Mouse (Mus musculus): ENCODE measurements at regions not wholly inside any gene's neighbourhood (a gene's known extent, or its start where the extent isn't known, plus 50 kb on each side); places are given as distances from the start of the nearest gene placed in this dataset.

DNA sequence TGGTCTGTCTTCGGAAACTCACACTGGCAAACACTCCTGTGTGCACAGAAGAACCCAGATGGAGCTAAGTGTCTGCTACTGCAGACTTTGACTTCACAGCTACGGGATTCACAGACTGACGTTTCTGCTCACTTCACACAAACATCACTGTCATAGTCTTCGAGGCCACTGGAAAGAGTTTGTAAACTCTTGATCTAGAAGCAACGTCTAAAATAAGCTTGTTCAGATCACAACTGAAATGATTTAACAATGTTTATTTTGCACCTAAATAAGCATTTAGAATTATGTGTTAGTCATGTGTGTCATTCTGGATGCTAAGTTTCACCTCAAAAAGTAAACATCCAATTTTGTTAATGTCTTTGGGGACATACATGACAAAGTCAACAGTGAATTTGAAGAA lies 221.7 kb downstream of the Gm19410 start:
- no peak for ATAC-seq (replicated peaks; ENCODE audit: poor library complexity)

DNA sequence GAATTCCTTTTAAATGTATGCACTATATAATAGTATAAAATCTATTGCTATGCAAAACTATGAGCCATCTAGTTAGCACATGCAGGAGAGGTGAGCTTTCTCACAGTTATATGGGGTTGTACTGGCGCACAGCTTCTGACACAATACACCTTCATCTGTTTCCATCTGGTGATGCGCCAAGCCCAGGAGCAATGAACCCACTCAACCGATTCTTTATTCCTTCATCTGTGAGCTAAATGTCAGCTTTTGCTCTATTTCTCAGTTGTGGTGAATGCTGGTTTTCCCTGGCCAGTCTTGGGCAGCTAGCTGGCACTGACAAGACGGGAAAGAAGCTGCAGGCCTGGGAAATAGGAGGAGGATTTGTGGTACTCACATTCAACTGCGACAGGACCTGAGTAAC lies 225.4 kb downstream of the Gm19410 start:
- ATAC-seq (replicated peaks; ENCODE audit: poor library complexity) = no peak

DNA sequence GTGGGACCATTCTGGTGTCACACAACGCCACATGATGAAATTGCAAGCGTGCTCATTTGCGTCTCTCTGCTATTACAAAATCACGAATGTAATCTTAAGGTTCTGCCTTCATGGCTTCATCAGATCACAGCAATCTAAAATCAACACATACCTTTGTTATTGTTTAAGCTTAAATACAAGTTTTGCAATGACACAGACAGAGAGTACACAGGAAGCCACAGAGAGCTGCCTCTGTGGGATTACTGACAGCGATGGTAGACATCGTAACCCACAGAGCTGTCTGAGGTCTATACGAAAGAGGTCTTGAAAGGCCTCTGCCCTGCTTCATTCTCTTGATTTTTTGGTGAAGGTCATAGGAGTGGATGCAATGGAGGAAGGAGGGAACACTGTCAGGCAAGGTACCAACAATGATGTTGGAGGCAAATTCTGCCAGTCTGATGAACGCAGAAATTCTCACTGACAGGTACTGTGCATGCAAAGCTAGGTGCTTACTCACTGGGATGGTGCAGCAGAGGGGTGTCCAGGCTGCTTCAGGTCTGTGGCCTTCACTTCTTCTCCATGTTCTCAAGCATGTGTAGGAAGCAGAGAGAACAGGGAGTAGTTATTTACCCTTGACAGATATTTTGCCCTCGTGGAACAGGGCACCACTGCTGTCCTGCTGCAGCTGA lies 226.5 kb downstream of the Gm19410 start:
- ATAC-seq (replicated peaks; ENCODE audit: poor library complexity) = no peak

DNA sequence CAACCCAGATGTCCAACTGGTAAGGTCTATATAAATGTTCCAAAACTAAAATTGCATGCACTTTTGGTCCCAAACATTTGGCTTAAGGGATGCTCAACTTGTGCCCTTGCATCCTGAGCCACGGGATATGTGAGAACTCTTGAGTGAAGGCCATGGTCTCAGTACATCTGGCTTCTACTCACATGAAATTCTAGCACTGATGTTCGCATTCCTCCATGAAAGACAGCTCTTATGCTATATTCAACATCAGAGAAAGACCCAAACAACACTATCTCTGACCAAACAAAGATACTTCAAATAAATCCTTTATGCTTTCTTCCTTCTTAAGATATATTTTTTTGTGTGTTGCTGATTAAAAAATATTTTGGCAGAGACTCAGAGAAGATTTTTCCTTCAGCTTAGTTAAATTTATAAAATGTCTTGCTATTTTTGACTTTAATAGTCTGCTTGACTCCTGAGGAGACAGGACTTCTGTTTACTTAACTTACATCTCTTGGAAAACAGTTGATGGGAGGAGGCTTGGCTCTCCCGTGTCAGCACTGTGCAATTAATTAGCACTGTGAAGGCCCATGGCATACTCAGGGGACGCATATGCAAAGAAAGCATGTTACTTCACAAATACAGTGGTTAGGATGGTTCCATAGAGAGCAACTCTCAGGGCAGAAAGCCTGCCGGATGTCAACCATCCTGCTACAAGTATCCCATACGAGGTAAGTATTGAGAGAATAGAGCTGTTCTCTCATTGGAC lies 230.9 kb downstream of the Gm19410 start:
- ATAC-seq (replicated peaks; ENCODE audit: poor library complexity) = no peak

DNA sequence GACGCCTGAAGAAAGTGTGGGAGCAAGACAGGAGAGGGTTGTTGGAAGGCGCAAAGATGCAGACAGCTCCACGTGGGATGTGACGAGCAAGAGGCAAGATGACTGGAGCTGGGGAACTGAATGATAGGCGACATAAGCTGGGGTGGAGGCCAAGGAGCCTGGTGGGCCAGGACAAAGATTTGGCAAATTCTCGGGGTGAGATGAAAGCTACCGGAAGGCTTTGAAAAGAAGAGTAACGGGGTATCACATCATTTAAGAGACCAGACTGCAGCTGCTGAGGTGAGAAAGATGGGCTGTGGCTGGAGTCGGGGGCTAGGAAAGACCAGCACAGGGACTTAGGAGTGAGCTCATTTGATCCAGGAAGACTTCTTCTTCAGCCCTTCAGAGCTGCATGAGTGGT lies 234.0 kb downstream of the Gm19410 start:
- no peak for ATAC-seq (replicated peaks; ENCODE audit: poor library complexity)

DNA sequence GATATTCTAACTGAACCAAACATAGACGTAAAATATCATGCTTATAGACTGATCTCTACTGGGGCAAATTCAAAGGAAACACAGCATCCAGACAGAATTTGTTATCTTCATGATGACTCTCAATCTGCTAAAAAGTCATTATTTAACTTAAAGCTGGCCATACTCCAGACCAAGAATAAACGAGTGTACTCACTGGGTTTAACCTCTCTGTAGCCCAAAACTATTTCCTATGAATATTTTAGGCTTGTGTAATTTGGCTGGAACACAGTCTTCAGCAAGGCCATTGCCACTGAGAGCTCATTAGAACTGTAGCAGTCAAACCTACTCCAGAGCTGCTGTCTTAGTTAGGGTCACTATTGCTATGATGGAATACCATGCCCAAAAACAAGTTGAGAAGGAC lies 238.8 kb downstream of the Gm19410 start:
- ATAC-seq (replicated peaks; ENCODE audit: poor library complexity) = no peak

DNA sequence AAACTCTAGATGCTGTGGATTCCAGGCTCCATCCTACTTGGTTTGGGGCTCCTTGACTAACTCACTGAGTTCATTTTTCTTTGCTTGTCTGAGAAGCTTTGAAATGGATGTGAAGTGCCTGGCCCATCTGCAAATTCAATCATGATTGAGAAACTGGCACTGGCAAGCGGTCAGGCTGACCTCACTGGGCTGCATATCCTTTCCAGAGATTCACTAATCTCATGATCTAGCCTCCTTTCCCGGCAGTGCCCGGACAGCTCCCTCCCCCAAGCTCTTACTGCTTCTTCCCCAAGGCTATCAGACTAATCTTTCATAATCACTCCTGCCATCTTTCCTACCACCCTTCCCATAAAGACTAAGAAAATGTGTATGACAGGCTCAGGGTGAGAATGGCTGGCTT lies 239.9 kb downstream of the Gm19410 start:
- no peak for ATAC-seq (replicated peaks; ENCODE audit: poor library complexity)

DNA sequence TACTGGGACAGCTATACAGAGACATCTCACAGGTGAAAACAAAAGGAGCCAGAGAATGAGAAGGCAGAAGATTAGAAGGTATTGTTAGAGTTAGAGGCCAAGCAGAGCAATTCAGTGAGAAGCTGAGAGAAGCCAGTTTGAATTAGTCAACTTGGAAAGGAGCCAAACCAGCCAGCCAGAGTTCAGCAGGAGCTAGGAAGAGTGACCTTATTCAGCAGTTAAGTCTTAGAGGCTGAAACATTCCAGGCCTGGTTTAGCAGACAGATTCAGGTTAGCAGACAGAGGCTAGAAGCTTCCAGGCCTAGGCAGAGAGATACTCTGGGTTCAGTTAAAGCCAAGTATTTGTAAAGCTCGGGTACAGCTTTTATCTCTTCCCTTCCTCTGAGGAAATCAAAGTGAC lies 242.1 kb downstream of the Gm19410 start:
- ATAC-seq (replicated peaks; ENCODE audit: poor library complexity) = no peak

DNA sequence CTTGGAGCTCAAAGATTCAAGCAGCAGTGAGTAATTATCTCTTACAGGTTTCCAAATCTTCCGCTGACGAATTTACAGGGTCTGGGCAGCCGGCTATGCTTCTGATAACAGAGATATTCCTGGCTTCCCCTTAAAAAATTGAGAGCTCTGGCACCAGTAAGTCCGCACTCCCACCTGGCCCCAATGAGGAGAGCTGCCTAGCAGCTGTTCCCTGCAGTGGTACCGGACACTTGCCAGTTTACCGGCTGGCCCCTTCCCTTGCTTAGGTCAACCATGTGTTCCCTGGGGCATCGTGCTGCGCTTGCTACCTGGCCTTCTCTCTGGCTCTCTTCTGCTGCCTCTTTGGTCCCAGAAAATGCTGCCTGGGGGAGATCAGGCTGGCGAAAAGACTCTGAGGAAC lies 244.0 kb downstream of the Gm19410 start:
- ATAC-seq (replicated peaks; ENCODE audit: poor library complexity) = no peak

DNA sequence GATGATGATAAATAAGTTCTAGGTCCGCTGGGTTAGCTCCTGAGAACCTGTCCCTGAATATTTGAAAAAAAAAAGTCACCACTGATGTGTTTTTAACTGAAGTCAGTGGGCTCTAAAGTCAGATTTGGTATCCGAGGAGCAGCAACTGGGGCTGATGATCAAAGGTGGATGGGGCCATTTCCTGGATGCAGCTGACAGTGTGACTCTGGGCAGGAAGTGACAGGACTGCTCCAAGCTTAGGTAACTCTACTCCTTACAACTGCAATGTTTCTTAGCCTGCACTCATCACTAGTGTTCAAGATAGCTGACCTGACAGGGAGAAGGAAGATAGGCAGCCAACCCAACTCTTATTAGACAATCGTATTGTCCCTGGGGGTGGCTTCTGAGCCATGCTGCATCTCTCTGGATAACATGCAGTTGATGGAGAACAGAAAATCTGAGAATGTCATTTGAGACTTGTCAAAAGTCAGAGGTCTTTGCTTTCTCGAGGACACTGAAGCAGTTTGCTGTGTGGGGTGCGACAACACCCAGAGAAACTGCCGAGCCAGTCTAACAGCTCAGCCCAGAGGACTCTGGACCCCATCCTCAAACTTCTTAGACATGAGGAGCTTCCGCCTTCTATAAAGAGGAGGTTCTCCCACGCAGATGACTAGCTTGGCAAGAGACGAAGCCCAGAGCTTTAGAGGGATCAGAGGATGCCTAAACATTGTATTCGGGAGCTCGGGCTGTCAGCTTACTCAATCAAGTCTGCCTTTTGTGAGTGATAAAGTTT lies 245.0 kb downstream of the Gm19410 start:
- no peak for ATAC-seq (replicated peaks; ENCODE audit: poor library complexity)

DNA sequence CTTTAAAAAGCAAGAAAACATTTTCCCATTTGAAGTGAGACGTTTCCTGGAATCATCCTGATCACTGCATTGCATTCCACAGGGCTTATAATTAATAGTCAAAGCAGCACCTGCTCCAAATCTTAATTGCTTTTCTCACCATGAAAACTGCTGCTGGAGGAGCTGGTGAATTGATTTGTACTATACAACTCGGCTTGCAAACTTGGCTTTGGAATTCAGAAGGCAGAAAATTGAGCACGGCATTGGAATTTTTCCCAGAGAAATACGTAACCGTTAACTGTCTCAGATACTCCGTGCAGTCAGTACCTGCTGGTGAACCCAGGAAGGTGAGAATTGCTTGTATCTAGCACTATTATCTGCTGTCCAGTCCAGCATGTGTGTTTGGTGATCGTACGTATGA lies 249.3 kb downstream of the Gm19410 start:
- ATAC-seq (replicated peaks; ENCODE audit: poor library complexity) = no peak

DNA sequence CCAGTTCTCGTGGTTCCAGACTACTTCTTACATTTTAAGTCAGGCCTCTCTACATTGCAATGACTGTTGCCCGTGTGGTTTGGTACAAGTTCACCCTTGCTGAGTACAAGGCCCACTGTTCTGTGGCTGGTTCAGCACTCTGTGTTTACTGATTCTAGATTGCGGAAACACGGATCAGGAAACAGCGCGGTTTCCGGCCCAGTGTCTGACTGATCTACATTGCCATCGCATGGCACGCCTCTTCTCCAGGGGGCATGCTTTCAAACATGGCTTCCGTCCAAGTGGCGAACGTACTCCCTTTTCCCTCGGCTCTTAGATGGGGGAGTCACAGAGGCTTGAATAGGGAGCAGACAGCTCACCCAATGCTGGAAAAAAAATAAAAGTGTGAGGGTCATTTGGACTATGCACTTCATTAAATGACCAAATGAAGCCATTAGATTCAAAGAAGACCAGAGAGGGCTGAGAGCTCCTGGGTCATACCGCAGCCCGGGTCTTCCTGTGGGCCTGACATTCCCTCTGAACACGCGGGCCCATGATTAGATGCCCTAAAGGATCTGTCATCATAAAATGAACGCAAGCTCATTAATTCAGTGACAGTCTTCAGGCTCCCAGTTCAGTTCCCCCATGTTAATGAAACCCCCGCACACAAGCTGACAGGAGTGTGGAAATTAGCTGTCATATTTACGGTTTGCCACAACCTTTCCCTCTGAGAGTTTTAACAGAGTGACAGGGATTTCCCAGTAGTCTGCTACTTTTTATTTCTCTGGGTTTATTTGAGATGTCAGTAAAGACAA lies 250.9 kb downstream of the Gm19410 start:
- ATAC-seq (replicated peaks; ENCODE audit: poor library complexity) = peak; percentile 45

DNA sequence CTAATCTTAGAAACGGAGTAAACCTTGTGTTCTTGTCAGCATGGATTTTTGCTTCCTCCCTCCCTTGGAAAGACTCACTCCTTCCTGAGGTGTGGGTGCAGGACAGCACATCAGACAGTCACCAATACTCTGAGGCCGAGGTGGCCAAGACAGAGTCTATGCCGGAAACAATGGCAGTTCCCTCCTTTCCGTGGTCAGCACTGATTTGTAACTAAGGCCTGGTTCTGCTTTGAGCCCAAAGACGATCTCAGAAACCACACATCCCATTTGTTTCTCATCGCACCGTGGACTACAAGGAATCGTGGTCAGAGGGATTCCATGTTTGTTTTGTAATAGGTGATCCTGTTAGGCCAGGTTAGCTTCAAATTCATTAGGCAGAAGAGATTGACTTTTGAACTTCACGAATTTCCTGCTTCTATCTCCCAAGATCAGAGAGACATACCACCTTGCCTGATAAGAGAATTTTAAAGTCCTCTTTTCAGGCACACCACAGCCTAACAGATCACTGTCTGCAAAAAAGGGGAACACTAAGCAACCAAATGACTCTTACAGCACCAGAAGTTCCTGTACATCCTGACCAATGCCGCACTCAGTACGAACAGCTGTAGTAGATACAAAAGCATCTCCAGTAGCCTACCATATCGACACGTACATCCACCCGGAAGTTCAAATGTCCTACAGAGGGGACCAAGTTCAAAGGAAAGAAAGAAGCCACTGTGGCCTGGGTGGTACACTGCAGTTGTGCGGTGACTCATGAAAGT lies 253.6 kb downstream of the Gm19410 start:
- peak; percentile 94 for ATAC-seq (replicated peaks; ENCODE audit: poor library complexity)

DNA sequence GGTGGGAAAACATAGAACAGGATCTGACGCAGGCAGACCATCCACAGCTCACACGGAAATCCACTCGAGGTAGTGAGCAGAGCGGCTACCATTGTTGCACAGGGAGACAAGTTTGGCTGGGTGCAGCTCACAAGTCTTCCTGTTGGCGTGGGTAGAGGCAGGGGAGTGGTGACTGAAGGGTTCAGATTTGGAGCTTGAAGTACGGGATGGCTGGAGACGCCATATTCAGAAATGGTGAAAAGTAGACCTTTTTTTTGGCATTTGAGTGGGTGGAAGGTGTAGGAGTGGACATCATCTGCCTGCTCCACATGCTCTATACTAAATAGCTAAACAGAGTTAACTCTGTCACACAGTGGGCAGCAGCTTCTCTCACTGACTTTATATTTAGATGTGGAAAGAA lies 254.3 kb downstream of the Gm19410 start:
- no peak for ATAC-seq (replicated peaks; ENCODE audit: poor library complexity)

DNA sequence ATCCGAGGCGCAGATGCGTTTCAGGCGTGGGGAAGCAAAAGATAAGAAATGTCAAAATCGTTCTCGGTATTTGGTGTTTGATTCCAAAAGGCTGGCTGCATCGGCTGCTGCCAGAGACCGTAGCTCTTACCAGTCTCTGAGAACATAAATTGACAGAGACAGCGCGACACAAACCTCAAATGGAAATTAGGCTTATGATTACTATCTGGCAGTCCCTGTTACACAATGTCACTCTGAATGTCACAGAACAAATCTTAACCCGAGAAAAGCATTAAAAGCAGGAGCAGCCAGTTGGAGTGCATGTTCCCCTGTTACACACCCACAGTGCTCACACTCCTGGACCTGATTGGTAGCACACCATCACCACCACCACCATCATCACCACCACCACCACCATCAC lies 262.0 kb downstream of the Gm19410 start:
- ATAC-seq (replicated peaks; ENCODE audit: poor library complexity) = no peak

DNA sequence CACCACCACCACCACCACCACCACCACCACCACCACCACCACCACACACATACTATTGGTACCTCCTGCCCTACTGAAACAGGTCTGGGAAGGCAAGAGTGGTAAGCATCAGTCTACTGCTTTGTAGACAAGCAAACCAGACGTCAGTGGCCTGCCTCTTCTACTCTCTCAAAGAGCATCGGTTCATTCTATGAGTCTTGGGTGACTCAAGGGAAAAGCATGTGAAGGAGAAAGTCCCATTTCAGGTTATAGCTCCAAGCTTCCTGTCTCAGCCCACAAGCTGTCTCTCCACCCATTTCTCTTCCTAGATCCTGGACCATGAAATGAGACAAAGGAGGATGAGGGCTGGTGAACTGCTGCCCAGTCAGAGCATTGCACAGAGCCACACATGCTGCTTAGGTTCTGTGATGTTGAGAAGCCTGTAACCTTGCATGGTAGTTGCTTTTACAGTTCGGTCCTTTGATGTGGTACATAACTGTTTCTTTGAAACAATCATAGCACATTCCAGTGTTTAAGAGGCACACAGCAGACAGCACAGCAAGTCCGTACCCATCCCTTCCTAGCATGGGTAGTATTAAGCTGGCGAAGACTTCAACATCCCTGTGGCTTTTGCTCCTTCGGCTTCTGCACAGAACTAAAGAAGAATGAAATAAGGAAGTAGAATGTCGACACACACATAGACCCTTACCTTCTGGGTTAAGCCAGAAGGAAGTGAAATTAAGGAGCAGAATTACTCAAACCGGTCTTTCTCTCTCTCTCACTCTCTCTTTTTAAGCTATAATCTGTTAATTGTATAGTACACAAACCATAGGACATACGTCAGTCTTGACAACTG lies 262.7 kb downstream of the Gm19410 start:
- ATAC-seq (replicated peaks; ENCODE audit: poor library complexity) = peak; percentile 94

DNA sequence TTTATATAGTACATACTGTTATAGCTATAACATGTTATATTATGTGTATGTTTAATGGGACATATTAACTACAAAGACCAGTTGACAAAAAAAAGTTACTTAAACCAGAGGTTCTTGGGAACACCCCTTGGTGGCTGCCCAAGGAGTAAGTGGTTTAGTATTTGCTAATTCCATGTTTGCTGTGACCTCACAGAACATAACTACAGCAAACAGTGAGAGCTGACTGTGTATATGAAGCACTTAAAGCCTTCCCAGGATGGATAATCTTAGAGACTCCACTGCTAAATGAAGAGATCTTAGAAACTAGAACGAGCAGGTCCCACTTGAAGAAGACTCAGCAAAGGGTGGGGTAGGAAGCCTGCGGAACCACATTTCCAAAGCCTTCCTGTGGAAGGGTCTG lies 263.9 kb downstream of the Gm19410 start:
- ATAC-seq (replicated peaks; ENCODE audit: poor library complexity) = no peak

DNA sequence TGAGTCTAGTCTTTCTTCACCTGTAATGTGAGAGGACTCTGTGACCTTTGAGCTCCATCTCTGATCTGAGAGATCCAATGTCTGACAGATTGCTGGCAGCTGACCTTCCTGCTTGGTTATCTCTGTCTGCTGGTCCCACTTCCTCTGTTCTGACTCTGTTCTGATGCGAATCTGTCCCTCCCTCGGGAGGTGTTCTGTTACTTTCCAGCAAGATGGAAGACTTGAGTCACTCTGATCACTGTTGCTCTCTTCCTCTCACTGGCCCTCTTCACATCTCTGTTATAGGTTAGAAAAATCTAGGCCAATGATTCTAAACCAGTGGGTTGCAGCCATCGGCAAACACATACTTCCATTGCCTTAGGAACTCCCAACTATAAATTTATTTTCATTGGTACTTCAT lies 264.6 kb downstream of the Gm19410 start:
- no peak for ATAC-seq (replicated peaks; ENCODE audit: poor library complexity)

DNA sequence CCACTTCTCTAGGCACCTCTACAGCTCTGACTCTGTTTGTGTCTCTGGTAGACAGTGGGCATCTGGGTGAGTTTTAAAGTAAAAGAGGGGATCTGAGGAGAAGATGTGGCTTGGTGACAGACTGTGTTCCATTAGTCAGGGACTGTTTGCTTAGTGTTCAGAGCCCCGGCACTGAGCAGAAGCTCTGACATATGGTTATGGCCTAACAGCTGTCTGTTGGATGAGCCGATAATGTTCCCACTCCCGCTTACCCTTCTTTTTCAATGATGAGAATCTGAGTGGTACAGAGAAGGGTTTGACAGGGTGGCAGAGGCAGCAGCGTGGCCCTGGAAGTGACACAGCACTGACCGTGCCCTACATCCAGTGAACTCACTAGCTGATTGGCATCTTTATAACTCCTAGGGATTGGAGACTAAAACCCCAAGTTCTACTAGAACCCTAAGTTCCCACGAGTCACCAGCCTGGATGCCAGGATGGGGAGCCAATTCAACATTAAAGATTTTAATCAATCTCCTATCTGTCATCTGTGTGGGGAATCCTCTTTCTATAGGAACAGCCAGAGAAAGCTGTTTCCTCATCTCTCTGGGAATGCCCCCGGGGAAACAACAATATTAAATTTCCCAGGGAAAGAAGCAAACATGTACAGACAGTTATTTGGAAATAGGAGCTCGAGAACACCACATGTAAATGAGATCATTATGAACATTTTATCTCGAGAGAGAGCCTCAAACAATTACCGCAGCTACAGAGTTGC lies 266.6 kb downstream of the Gm19410 start:
- no peak for ATAC-seq (replicated peaks; ENCODE audit: poor library complexity)

Measured in megakaryocyte progenitor cell, adult 5-6 weeks (primary cell).